Mouse (Mus musculus): ENCODE measurements around the gene Meaf6. TPM values are rescaled to one million over a fixed set of nuclear protein-coding genes. Genes with fewer than 3 reads are reported as not detected.

Gene Meaf6
- polyA plus RNA-seq, 1 experiment from 2014 or later = 49.7 TPM

- WGBS = 91% methylated on average over 9 of the region's 9 CpGs
These were observed 20.4 kb downstream of the Meaf6 start for GRCm38 (mm10) chr4:125105354-125105753.

DNA sequence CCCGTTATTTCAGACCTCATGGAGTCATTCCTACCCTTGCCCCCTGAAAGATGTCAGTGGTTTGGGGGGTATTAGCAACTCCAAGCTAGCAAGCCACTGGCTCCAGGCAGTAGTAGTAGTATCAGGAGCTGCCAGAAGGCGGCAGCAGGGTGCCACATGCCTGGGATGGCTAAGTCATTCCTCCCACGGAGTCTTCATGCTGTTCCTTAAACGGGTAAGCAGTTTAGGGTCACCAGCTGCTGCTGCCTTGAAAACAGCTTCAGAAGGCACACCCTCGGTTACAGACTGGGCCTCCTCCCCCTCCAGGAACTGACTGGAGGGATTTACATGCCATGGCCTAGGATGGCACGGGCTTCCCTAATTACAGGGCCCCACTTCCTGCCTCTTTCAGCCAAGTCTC is 29.7 kb downstream of the Meaf6 start:
- no peaks in the 10 kb centered on the region for H3K27me3 ChIP-seq (ENCODE audit: control insufficient read depth, insufficient read depth, low read depth, low read length)
- peak; percentile 55 for ATAC-seq (ENCODE audit: low read depth)
- H3K4me1 ChIP-seq (replicated peaks; ENCODE audit: control insufficient read depth, insufficient read depth, low read length) = peaks cover 17% of the 10 kb centered on the region
- 0 out of 2 replicates have a peak overlapping the region, but pooled peaks have one; percentile 11 for H3K27ac ChIP-seq (ENCODE audit: low read length)
- no peak overlapping the region for H3K4me2 ChIP-seq (ENCODE audit: low read depth, low read length)
- H3K9ac ChIP-seq (ENCODE audit: low read length) = 0 out of 2 replicates have a peak overlapping the region, but pooled peaks have one; percentile 5
- peaks cover 5% of the 10 kb centered on the region for H3K36me3 ChIP-seq (ENCODE audit: control insufficient read depth, insufficient read depth, low read length)
- H3K9me3 ChIP-seq (ENCODE audit: control insufficient read depth, low read length) = no peaks in the 10 kb centered on the region
- 8% methylated on average over 6 of the region's 6 CpGs for WGBS
- H3K4me3 ChIP-seq (ENCODE audit: low read length) = no peak overlapping the region

More at GRCm38 (mm10) chr4:125105354-125105753, 20.4 kb downstream of the Meaf6 start:
- H3K9ac ChIP-seq (ENCODE audit: low read length) = no peak overlapping the region
- H3K36me3 ChIP-seq (ENCODE audit: control insufficient read depth, insufficient read depth, low read length) = peaks cover 8% of the 10 kb centered on the region; the same call in 1 of the 2 replicates
- ATAC-seq (ENCODE audit: low read depth) = no peak
- H3K4me1 ChIP-seq (replicated peaks; ENCODE audit: control insufficient read depth, insufficient read depth, low read length) = no peaks in the 10 kb centered on the region
- H3K27me3 ChIP-seq (ENCODE audit: control insufficient read depth, insufficient read depth, low read depth, low read length) = no peaks in the 10 kb centered on the region
- no peak overlapping the region for H3K4me3 ChIP-seq (ENCODE audit: low read length)
- no peak overlapping the region for H3K27ac ChIP-seq (ENCODE audit: low read length)
- no peak overlapping the region for H3K4me2 ChIP-seq (ENCODE audit: low read depth, low read length)
- no peaks in the 10 kb centered on the region for H3K9me3 ChIP-seq (ENCODE audit: control insufficient read depth, low read length)

DNA sequence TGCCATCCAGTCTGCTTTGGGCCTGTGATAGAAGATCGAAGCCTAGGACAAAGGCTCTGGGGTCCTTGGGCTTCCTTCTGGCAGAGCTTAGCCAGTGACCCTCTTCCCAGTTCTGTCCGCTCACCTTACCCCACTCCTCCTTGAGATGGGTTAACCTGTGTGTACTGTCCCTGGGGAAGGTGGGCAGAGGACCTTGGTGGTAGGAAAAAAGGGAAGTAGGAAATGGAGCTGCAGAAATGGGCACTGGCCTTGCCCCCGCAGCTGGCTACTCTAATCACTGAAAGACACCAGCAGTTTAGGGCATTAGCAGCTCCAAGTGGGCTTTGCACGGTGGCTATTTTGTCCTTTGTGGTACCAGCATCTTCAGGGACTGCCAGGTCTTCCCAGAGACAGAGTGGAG is 30.1 kb downstream of the Meaf6 start:
- Histone ChIP-seq H3K36me3 (ENCODE audit: control insufficient read depth, insufficient read depth, low read length) (peaks cover 6% of the 10 kb centered on the region), H3K9ac (ENCODE audit: low read length) (0 out of 2 replicates have a peak overlapping the region, but pooled peaks have one; percentile 5), H3K4me2 (ENCODE audit: low read depth, low read length) (no peak overlapping the region), H3K27ac (ENCODE audit: low read length) (peak overlapping the region; percentile 69; the same call in 1 of the 2 replicates), H3K27me3 (ENCODE audit: control insufficient read depth, insufficient read depth, low read depth, low read length) (no peaks in the 10 kb centered on the region), H3K9me3 (ENCODE audit: control insufficient read depth, low read length) (no peaks in the 10 kb centered on the region), H3K4me1 (replicated peaks; ENCODE audit: control insufficient read depth, insufficient read depth, low read length) (peaks cover 17% of the 10 kb centered on the region), H3K4me3 (ENCODE audit: low read length) (no peak overlapping the region)
- WGBS = 79% methylated on average over 4 of the region's 4 CpGs
- no peak for ATAC-seq (ENCODE audit: low read depth)

DNA sequence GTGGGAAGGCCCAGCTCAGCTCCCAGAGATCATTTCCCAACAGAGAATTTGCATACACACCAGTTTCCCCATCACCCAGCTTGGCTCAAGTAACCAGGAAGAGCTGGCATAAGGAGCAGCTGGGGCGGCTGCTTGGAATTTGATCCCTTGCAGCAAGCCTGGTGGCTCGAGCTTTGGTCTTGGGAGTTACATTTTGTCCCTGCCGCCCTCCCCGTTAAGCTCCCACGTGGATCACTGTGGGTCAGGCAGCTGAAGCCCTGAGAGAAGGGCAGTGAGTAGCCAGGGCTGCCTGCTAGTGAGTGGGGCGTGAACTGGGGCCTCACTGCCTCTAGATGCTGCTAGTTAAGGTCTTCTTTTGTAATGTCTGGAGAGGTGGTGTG is 30.8 kb downstream of the Meaf6 start:
- Histone ChIP-seq H3K4me1 (replicated peaks; ENCODE audit: control insufficient read depth, insufficient read depth, low read length) (peaks cover 17% of the 10 kb centered on the region), H3K36me3 (ENCODE audit: control insufficient read depth, insufficient read depth, low read length) (peaks cover 6% of the 10 kb centered on the region), H3K9ac (ENCODE audit: low read length) (no peak overlapping the region), H3K4me3 (ENCODE audit: low read length) (no peak overlapping the region), H3K27me3 (ENCODE audit: control insufficient read depth, insufficient read depth, low read depth, low read length) (no peaks in the 10 kb centered on the region), H3K27ac (ENCODE audit: low read length) (peak overlapping the region; percentile 69), H3K4me2 (ENCODE audit: low read depth, low read length) (no peak overlapping the region), H3K9me3 (ENCODE audit: control insufficient read depth, low read length) (no peaks in the 10 kb centered on the region)
- ATAC-seq (ENCODE audit: low read depth) = peak; percentile 23
- 27% methylated on average over 6 of the region's 6 CpGs for WGBS

DNA sequence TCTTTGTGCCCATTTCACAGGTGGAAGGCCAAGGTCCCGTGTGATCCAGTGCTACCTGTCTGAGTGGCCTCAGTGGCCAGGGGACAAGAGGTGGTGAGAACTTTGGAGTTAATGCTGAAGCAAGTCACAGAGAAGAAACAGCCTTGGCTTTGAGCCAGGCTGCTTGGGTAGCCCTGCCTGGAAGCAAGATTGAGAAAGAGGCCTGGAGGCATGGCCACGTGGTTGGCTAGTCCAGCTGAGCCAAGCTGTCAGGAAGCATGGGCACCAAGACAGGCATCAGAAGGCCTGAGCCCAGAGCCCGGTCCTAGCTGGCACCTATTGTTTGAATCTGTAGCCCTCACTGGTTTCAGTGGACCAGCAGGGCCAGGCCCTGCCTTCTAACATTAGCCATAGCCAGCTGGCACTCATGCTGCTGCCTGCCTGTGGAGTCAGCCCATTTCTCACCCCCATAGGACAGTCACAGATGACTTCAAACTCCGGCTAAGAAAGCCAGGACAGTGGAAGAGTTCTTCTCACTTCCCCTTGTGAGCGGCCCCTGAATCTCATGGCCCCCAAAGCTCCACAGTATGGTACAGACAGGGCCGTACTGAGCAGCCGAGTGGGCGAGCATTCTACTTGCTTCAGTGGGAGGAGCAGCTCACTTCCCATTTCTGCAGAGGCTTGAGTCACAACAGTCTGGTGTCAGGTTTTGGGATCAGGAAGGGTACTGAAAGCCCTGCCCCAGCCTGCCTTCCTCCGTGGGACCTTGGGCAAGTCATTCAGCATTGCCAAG is 31.3 kb downstream of the Meaf6 start:
- no peak overlapping the region for H3K4me3 ChIP-seq (ENCODE audit: low read length)
- no peak overlapping the region for H3K9ac ChIP-seq (ENCODE audit: low read length)
- H3K27ac ChIP-seq (ENCODE audit: low read length) = peak overlapping the region; percentile 69
- peaks cover 6% of the 10 kb centered on the region for H3K36me3 ChIP-seq (ENCODE audit: control insufficient read depth, insufficient read depth, low read length)
- WGBS = 60% methylated on average over 9 of the region's 9 CpGs
- no peaks in the 10 kb centered on the region for H3K27me3 ChIP-seq (ENCODE audit: control insufficient read depth, insufficient read depth, low read depth, low read length)
- H3K9me3 ChIP-seq (ENCODE audit: control insufficient read depth, low read length) = no peaks in the 10 kb centered on the region
- no peak overlapping the region for H3K4me2 ChIP-seq (ENCODE audit: low read depth, low read length)
- ATAC-seq (ENCODE audit: low read depth) = peak; percentile 44
- H3K4me1 ChIP-seq (replicated peaks; ENCODE audit: control insufficient read depth, insufficient read depth, low read length) = peaks cover 17% of the 10 kb centered on the region

GRCm38 (mm10) chr4:125116929-125117328 is 32.0 kb downstream of the Meaf6 start:
- 62% methylated on average over 13 of the region's 13 CpGs for WGBS
- Histone ChIP-seq H3K36me3 (ENCODE audit: control insufficient read depth, insufficient read depth, low read length) (peaks cover 2% of the 10 kb centered on the region), H3K4me2 (ENCODE audit: low read depth, low read length) (no peak overlapping the region), H3K4me1 (replicated peaks; ENCODE audit: control insufficient read depth, insufficient read depth, low read length) (peaks cover 17% of the 10 kb centered on the region), H3K9me3 (ENCODE audit: control insufficient read depth, low read length) (no peaks in the 10 kb centered on the region), H3K27ac (ENCODE audit: low read length) (no peak overlapping the region), H3K27me3 (ENCODE audit: control insufficient read depth, insufficient read depth, low read depth, low read length) (no peaks in the 10 kb centered on the region), H3K9ac (ENCODE audit: low read length) (no peak overlapping the region), H3K4me3 (ENCODE audit: low read length) (no peak overlapping the region)
- ATAC-seq (ENCODE audit: low read depth) = no peak

DNA sequence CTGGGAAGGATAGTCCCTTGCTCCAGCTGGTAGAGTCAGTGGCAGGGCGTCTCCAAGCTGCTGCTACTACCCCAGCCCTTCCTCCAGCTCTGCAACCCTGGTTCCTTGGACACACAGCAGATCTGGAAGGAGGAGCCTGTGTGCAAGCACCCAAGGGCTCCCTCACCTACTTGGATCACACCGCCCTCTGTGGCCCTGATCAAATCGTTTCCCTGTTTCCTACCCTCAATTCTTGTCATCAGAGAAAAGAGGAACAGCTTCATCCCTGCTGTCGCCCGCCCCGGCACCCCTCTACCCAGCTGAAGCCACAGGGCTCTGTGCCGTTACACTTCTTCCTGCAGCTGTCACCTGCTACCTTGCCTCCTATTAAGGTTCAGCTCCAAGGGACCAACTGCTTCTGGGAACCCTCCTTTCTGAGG is 33.0 kb downstream of the Meaf6 start:
- Histone ChIP-seq H3K9ac (ENCODE audit: low read length) (no peak overlapping the region), H3K27ac (ENCODE audit: low read length) (no peak overlapping the region), H3K36me3 (ENCODE audit: control insufficient read depth, insufficient read depth, low read length) (peaks cover 2% of the 10 kb centered on the region), H3K9me3 (ENCODE audit: control insufficient read depth, low read length) (no peaks in the 10 kb centered on the region), H3K4me2 (ENCODE audit: low read depth, low read length) (no peak overlapping the region), H3K4me3 (ENCODE audit: low read length) (no peak overlapping the region), H3K4me1 (replicated peaks; ENCODE audit: control insufficient read depth, insufficient read depth, low read length) (peaks cover 20% of the 10 kb centered on the region), H3K27me3 (ENCODE audit: control insufficient read depth, insufficient read depth, low read depth, low read length) (no peaks in the 10 kb centered on the region)
- no peak for ATAC-seq (ENCODE audit: low read depth)
- WGBS = 83% methylated on average over 7 of the region's 7 CpGs

DNA sequence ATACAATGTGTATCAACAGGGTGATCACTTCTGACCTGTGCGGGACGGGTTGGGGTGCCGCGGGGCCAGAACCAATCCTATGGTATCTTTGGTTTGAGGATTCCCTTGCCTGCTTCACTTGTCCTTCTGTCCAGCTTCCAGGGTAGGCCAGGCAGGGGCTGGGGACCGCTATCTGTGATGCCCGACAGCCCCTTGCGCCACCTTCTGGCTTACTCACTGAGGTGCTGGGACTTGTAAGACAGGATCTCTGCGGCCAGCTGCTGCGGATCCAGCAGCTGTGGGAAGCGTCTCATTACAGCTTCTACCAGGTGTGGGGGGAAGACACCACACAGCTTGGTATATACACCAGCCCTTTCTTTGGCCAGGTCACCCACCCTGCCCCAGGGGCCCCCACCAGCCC is 34.1 kb downstream of the Meaf6 start:
- Histone ChIP-seq H3K4me3 (ENCODE audit: low read length) (no peak overlapping the region), H3K9me3 (ENCODE audit: control insufficient read depth, low read length) (no peaks in the 10 kb centered on the region), H3K27ac (ENCODE audit: low read length) (no peak overlapping the region), H3K4me2 (ENCODE audit: low read depth, low read length) (no peak overlapping the region), H3K27me3 (ENCODE audit: control insufficient read depth, insufficient read depth, low read depth, low read length) (no peaks in the 10 kb centered on the region), H3K4me1 (replicated peaks; ENCODE audit: control insufficient read depth, insufficient read depth, low read length) (peaks cover 26% of the 10 kb centered on the region), H3K36me3 (ENCODE audit: control insufficient read depth, insufficient read depth, low read length) (peaks cover 2% of the 10 kb centered on the region), H3K9ac (ENCODE audit: low read length) (no peak overlapping the region)
- ATAC-seq (ENCODE audit: low read depth) = no peak
- 38% methylated on average over 10 of the region's 10 CpGs for WGBS

DNA sequence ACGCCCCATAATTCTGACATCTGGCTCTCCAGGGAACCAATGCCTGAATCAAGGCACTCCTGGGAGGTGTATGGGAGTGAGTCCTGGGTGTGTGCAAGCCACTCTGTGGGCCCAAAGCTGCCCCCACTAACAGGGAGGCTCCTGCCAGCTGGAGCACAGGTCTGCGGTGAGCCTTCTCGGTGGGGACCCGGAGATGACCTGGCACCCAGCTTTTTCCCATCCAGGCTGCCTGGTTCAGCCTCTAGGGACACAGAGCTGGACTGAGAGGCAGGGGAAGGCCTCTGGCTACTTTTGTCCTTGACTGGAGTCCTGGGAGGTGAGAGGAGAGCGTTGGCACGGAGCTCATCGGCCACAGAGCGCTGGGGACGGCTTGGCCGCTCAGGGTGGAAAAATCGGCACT is 34.8 kb downstream of the Meaf6 start:
- 93% methylated on average over 11 of the region's 11 CpGs for WGBS
- ATAC-seq (ENCODE audit: low read depth) = no peak
- H3K9ac ChIP-seq (ENCODE audit: low read length) = no peak overlapping the region
- peaks cover 2% of the 10 kb centered on the region for H3K36me3 ChIP-seq (ENCODE audit: control insufficient read depth, insufficient read depth, low read length)
- H3K4me2 ChIP-seq (ENCODE audit: low read depth, low read length) = no peak overlapping the region
- H3K4me3 ChIP-seq (ENCODE audit: low read length) = no peak overlapping the region
- no peaks in the 10 kb centered on the region for H3K9me3 ChIP-seq (ENCODE audit: control insufficient read depth, low read length)
- peaks cover 25% of the 10 kb centered on the region for H3K4me1 ChIP-seq (replicated peaks; ENCODE audit: control insufficient read depth, insufficient read depth, low read length)
- no peaks in the 10 kb centered on the region for H3K27me3 ChIP-seq (ENCODE audit: control insufficient read depth, insufficient read depth, low read depth, low read length)
- H3K27ac ChIP-seq (ENCODE audit: low read length) = no peak overlapping the region
